ENCODE assay signal across 8 mouse cellular contexts in genomic region chr1:133182016-133182705, GRCm38 (mm10). TPM values are rescaled to one million over a fixed set of nuclear protein-coding genes. Genes with fewer than 3 reads are reported as not detected.
DNase-seq lines count a peak whose midpoint lies in the region; ATAC-seq and TF ChIP-seq lines count a peak whose summit lies in the region.

No protein-coding gene starts in this region.

- H3K36me3 ChIP-seq in E14TG2a.4 (ENCODE audit: insufficient read depth, low read length) = no peaks in the 10 kb centered on the region
- no peaks in the 10 kb centered on the region for H3K36me3 ChIP-seq in forebrain, embryonic 11.5 days (ENCODE audit: control insufficient read depth, insufficient read depth, low read length)
- no peaks in the 10 kb centered on the region for H3K36me3 ChIP-seq in lung, postnatal 0 days (ENCODE audit: insufficient read depth, low read length)

- peak; percentile 89 for DNase-seq in brain, embryonic 14.5 days (ENCODE audit: low read depth)
- no peak for DNase-seq in forebrain, embryonic 11.5 days (ENCODE audit: low spot score)
- peak; percentile 59 to 66 for DNase-seq in heart, postnatal 10 days
- DNase-seq in layer of hippocampus, postnatal 10 days (ENCODE audit: low spot score in 2 of 2) = peak; percentile 61 to 69
- peak; percentile 36 for DNase-seq in lung, postnatal 0 days (ENCODE audit: low spot score)
- DNase-seq in right cerebral cortex, adult 18-20 months = peak; percentile 81
- DNase-seq in natural killer cell, adult 2 months (ENCODE audit: low spot score in 2 of 2) = no peak

- no peak for TF ChIP-seq POLR2A in brain, embryonic 14.5 days (IDR thresholded peaks at IDR 0.05; ENCODE audit: borderline replicate concordance, extremely low read depth, insufficient read depth, insufficient read length, poor library complexity, severe bottlenecking)

- H3K4me2 ChIP-seq in forebrain, embryonic 11.5 days (ENCODE audit: low read depth, low read length, severe bottlenecking) = peak overlapping the region; percentile 60
- peak overlapping the region; percentile 42; the same call in 1 of the 2 replicates for H3K4me2 ChIP-seq in lung, postnatal 0 days (replicated peaks; ENCODE audit: low read depth, low read length)

- intact Hi-C loops in heart, postnatal 10 days (cut with DNase I) = no loop called here

- peak overlapping the region; percentile 98 for H3K27ac ChIP-seq in forebrain, embryonic 11.5 days (ENCODE audit: low read depth, low read length)
- H3K27ac ChIP-seq in lung, postnatal 0 days (ENCODE audit: low read length) = no peak overlapping the region

- peaks cover 52% of the 10 kb centered on the region for H3K27me3 ChIP-seq in E14TG2a.4 (ENCODE audit: insufficient read depth, low read length)
- H3K27me3 ChIP-seq in forebrain, embryonic 11.5 days (ENCODE audit: control insufficient read depth, insufficient read depth, low read length) = no peaks in the 10 kb centered on the region
- peaks cover 20% of the 10 kb centered on the region for H3K27me3 ChIP-seq in lung, postnatal 0 days (replicated peaks; ENCODE audit: insufficient read depth, low read length)

- ATAC-seq in forebrain, embryonic 11.5 days (replicated peaks; ENCODE audit: low FRiP score) = peak; percentile 51
- no peak for ATAC-seq in lung, postnatal 0 days

- no peaks in the 10 kb centered on the region for H3K9me3 ChIP-seq in E14TG2a.4 (ENCODE audit: low read length)
- H3K9me3 ChIP-seq in forebrain, embryonic 11.5 days (ENCODE audit: control insufficient read depth, low read length) = no peaks in the 10 kb centered on the region
- H3K9me3 ChIP-seq in lung, postnatal 0 days (ENCODE audit: low read length) = no peaks in the 10 kb centered on the region

- H3K9ac ChIP-seq in forebrain, embryonic 11.5 days (ENCODE audit: low read length) = peak overlapping the region; percentile 76
- no peak overlapping the region for H3K9ac ChIP-seq in lung, postnatal 0 days (replicated peaks; ENCODE audit: low read depth)

- no peak for TF ChIP-seq CTCF in E14TG2a.4 (conservative IDR thresholded peaks at IDR 0.05; ENCODE audit: low read length)
- TF ChIP-seq CTCF in brain, embryonic 14.5 days (IDR thresholded peaks at IDR 0.05; ENCODE audit: borderline replicate concordance, extremely low read depth, insufficient read depth, insufficient read length) = peak; percentile 10; the same call in 1 of the 2 replicates
- peak; percentile 22; the same call in 1 of the 2 replicates for TF ChIP-seq CTCF in lung, postnatal 0 days (IDR thresholded peaks at IDR 0.05)

- under 1% methylated on average over 25 of the region's 25 CpGs for WGBS in forebrain, embryonic 11.5 days
- 2% methylated on average over 20 of the region's 25 CpGs for WGBS in lung, postnatal 0 days

- H3K4me1 ChIP-seq in E14TG2a.4 (replicated peaks; ENCODE audit: low read depth, low read length) = peaks cover 50% of the 10 kb centered on the region
- H3K4me1 ChIP-seq in forebrain, embryonic 11.5 days (replicated peaks; ENCODE audit: control insufficient read depth, insufficient read depth, low read length) = peaks cover 17% of the 10 kb centered on the region
- no peaks in the 10 kb centered on the region for H3K4me1 ChIP-seq in lung, postnatal 0 days (ENCODE audit: insufficient read depth, low read depth, low read length)

- H3K4me3 ChIP-seq in E14TG2a.4 (replicated peaks; ENCODE audit: low read length) = peak overlapping the region; percentile 76
- peak overlapping the region; percentile 42 for H3K4me3 ChIP-seq in forebrain, embryonic 11.5 days (ENCODE audit: low read depth, low read length)
- H3K4me3 ChIP-seq in lung, postnatal 0 days (ENCODE audit: low read depth, low read length) = peak overlapping the region; percentile 10; the same call in 1 of the 2 replicates

- TF ChIP-seq EP300 in lung, postnatal 0 days (IDR thresholded peaks at IDR 0.05) = no peak

RNA-seq across cellular contexts. Expression of gene Plekha6, which starts 18.2 kb away (rescaled TPM):
- 51.4 and 78.3 TPM in 2 replicates for polyA plus RNA-seq in brain, embryonic 14.5 days (2012; rRNA removed)
- 16.2 and 18.8 TPM in 2 replicates for polyA plus RNA-seq in forebrain, embryonic 11.5 days (2014; fragmentation: Nextera tagmentation; extraction: Ambion mirVana)
- total RNA-seq in heart, postnatal 10 days (2021) = 10 to 100 TPM; 58.1 to 68.9 TPM
- total RNA-seq in layer of hippocampus, postnatal 10 days (2021) = 10 to 100 TPM; 54.8 to 65.7 TPM
- polyA plus RNA-seq in lung, postnatal 0 days (2015; fragmentation: Nextera tagmentation; extraction: Ambion mirVana) = 3.2 and 5.0 TPM in 2 replicates

RNA-seq across cellular contexts. Expression of gene Ppp1r15b, which starts 51.2 kb away (rescaled TPM):
- 25.9 and 31.3 TPM in 2 replicates for polyA plus RNA-seq in brain, embryonic 14.5 days (2012; rRNA removed)
- 62.8 and 69.7 TPM in 2 replicates for polyA plus RNA-seq in forebrain, embryonic 11.5 days (2014; fragmentation: Nextera tagmentation; extraction: Ambion mirVana)
- total RNA-seq in heart, postnatal 10 days (2021) = 10 to 100 TPM; 38.2 to 42.1 TPM
- 10 to 100 TPM; 44.5 to 45.0 TPM for total RNA-seq in layer of hippocampus, postnatal 10 days (2021)
- polyA plus RNA-seq in lung, postnatal 0 days (2015; fragmentation: Nextera tagmentation; extraction: Ambion mirVana) = 19.5 and 20.0 TPM in 2 replicates

Comparison
In these comparisons a context has a peak if more than half of its experiments do, and no peak if none do; other contexts are left out.
1. H3K4me3 ChIP-seq: peak in every context shown above with its lines; median percentile 76 in E14TG2a.4; 42 in forebrain, embryonic 11.5 days; 10 in lung, postnatal 0 days.
2. DNase-seq: peak in brain, embryonic 14.5 days (single experiment), heart, postnatal 10 days (2 of 2), layer of hippocampus, postnatal 10 days (2 of 2), lung, postnatal 0 days (single experiment) and right cerebral cortex, adult 18-20 months (single experiment); none in forebrain, embryonic 11.5 days (single experiment) and natural killer cell, adult 2 months (0 of 2).